Mouse (Mus musculus): Measurements from ENCODE around the gene Hax1. TPM values are rescaled to one million over a fixed set of nuclear protein-coding genes. Genes with fewer than 3 reads are reported as not detected.
A peak's percentile ranks its signal among the peaks of the same experiment; 100 is the strongest.

Hax1 gene
- polyA plus RNA-seq (2012; ENCODE audit: insufficient read depth, insufficient read length, missing spikeins) = 96.5 and 113 TPM in 2 replicates

DNA sequence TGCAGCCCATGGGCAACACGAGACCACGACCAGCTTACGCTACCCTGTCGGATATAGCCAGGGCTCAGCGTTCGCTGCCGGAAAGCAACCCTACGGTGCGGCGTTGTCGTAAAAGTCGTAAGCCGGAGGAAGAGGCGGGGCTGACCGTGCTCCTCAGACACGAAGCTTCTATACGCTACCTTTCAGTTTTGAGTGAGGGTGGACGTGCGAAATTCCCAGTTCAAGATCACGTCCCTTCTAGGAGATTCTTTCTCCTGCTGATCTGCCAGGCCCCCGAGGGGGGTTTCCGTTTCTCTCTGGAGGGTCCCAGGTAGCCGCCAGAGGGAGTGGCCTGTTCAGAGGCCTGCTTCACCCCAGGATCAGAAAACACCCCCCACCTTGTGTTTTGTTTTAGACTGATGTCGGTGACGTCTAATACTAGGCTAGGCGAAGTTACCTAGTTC lies at the start of gene Hax1:
Hax1 (minus strand) TSS at position 169 of the 443 bp plus-strand sequence.
- Histone ChIP-seq H3K4me3 (ENCODE audit: insufficient read depth, low read length) (peak within 1 kb of the TSS; percentile 77), H3K27ac (ENCODE audit: insufficient read depth, low read depth, low read length) (peak within 1 kb of the TSS; percentile 78), H3K4me1 (ENCODE audit: control insufficient read depth, insufficient read depth, low read length) (peaks cover 22% of the 10 kb centered on the region)
- TF ChIP-seq POLR2A (IDR thresholded peaks at IDR 0.05; ENCODE audit: borderline replicate concordance, low read depth, low read length) (no peak), CTCF (IDR thresholded peaks at IDR 0.05; ENCODE audit: low read depth, low read length) (no peak)

DNA sequence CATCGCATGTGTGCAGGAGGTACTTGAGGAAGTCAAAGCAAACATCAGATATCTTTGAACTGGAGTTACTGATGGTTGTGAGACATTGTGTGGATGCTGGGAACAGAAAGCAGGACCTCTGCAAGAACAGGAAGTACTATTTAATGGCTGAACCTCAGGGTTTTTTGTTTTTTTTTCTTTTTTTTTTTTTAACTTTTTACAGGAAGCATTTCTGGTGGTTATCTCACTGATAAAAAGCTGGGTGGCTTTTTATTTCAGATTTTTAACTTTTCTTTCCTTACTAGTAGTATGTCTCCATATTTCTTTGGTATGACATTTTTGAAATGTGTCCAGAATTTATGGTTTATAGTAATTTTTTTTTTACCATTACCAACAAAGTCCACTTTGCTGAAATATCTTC lies 37.7 kb upstream of the Hax1 start:
- no peaks in the 10 kb centered on the region for H3K4me1 ChIP-seq (ENCODE audit: control insufficient read depth, insufficient read depth, low read length)
- no peak for TF ChIP-seq CTCF (IDR thresholded peaks at IDR 0.05; ENCODE audit: low read depth, low read length)
- no peak for TF ChIP-seq POLR2A (IDR thresholded peaks at IDR 0.05; ENCODE audit: borderline replicate concordance, low read depth, low read length)
- no peak overlapping the region for H3K27ac ChIP-seq (ENCODE audit: insufficient read depth, low read depth, low read length)
- H3K4me3 ChIP-seq (ENCODE audit: insufficient read depth, low read length) = no peak overlapping the region

- H3K4me1 ChIP-seq (ENCODE audit: control insufficient read depth, insufficient read depth, low read length) = no peaks in the 10 kb centered on the region
- TF ChIP-seq CTCF (IDR thresholded peaks at IDR 0.05; ENCODE audit: low read depth, low read length) (no peak), POLR2A (IDR thresholded peaks at IDR 0.05; ENCODE audit: borderline replicate concordance, low read depth, low read length) (no peak)
- H3K27ac ChIP-seq (ENCODE audit: insufficient read depth, low read depth, low read length) = no peak overlapping the region
- no peak overlapping the region for H3K4me3 ChIP-seq (ENCODE audit: insufficient read depth, low read length)
These were observed 36.1 kb upstream of the Hax1 start for GRCm38 (mm10) chr3:90034653-90035052.

GRCm38 (mm10) chr3:90016626-90017025 lies 18.0 kb upstream of the Hax1 start:
- TF ChIP-seq POLR2A (IDR thresholded peaks at IDR 0.05; ENCODE audit: borderline replicate concordance, low read depth, low read length) (no peak), CTCF (IDR thresholded peaks at IDR 0.05; ENCODE audit: low read depth, low read length) (no peak)
- H3K27ac ChIP-seq (ENCODE audit: insufficient read depth, low read depth, low read length) = no peak overlapping the region
- H3K4me3 ChIP-seq (ENCODE audit: insufficient read depth, low read length) = no peak overlapping the region
- peaks cover 6% of the 10 kb centered on the region; the same call in 1 of the 2 replicates for H3K4me1 ChIP-seq (ENCODE audit: control insufficient read depth, insufficient read depth, low read length)

GRCm38 (mm10) chr3:90010291-90010690 lies 11.7 kb upstream of the Hax1 start:
- Histone ChIP-seq H3K27ac (ENCODE audit: insufficient read depth, low read depth, low read length) (no peak overlapping the region), H3K4me1 (ENCODE audit: control insufficient read depth, insufficient read depth, low read length) (peaks cover 8% of the 10 kb centered on the region), H3K4me3 (ENCODE audit: insufficient read depth, low read length) (no peak overlapping the region)
- TF ChIP-seq CTCF (IDR thresholded peaks at IDR 0.05; ENCODE audit: low read depth, low read length) = no peak
- TF ChIP-seq POLR2A (IDR thresholded peaks at IDR 0.05; ENCODE audit: borderline replicate concordance, low read depth, low read length) = no peak

DNA sequence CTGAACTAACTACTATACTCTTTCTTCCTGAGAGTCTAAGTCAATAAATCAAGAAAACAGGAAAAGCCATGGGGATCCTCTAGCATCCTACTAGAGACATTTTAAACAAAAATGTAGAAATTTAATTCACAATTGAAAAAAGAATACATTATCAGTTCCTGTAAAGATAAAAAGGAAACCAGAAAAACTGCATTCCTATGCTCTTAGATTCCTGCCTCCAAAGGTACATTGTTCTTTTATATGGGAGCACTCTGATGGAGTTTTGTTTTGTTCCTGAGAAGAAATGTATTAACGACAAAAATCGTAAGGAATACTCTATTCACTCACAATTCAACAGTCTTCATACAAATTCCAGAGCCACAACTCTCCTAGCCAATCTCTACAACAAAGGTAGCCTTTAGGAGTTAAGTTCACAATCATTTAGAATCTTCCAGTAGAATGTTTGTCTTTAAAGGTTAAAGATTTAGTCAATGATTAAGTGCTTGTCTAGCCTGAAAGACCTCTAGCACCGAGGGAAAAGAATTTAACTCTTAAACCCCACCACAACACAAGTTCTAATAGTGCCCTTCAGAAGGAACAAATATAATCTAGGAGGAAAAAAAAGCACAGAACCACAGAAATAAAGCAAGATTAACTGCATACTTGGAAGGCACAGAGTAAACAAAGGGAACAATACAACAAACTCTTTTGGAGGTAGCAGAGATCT lies 5.7 kb upstream of the Hax1 start:
- no peak for TF ChIP-seq POLR2A (IDR thresholded peaks at IDR 0.05; ENCODE audit: borderline replicate concordance, low read depth, low read length)
- no peak for TF ChIP-seq CTCF (IDR thresholded peaks at IDR 0.05; ENCODE audit: low read depth, low read length)
- Histone ChIP-seq H3K4me1 (ENCODE audit: control insufficient read depth, insufficient read depth, low read length) (peaks cover 26% of the 10 kb centered on the region), H3K27ac (ENCODE audit: insufficient read depth, low read depth, low read length) (no peak overlapping the region), H3K4me3 (ENCODE audit: insufficient read depth, low read length) (no peak overlapping the region)

DNA sequence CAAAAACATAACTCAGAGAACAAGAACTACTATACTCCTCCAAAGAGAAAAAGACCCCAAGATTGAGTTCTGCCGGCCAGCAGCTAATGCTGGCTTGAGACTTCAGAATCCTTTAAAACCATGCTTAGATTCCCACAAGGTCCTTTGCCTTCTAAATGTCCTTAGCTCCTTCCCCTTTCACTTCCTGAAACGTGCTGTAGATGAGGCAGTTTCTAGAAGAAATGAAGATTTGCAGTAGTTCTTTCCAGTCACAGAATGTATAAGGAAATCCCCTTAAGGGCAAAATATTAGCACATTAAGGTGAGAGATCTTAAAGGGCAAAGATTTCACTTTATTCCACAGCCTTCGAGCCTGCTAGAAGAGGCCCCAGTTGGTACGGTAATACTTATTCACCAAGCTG lies 1.2 kb upstream of the Hax1 start:
- Histone ChIP-seq H3K27ac (ENCODE audit: insufficient read depth, low read depth, low read length) (peak overlapping the region; percentile 78), H3K4me1 (ENCODE audit: control insufficient read depth, insufficient read depth, low read length) (peaks cover 22% of the 10 kb centered on the region), H3K4me3 (ENCODE audit: insufficient read depth, low read length) (no peak overlapping the region)
- TF ChIP-seq CTCF (IDR thresholded peaks at IDR 0.05; ENCODE audit: low read depth, low read length) (no peak), POLR2A (IDR thresholded peaks at IDR 0.05; ENCODE audit: borderline replicate concordance, low read depth, low read length) (no peak)

- H3K4me3 ChIP-seq (ENCODE audit: insufficient read depth, low read length) = peak overlapping the region; percentile 77
- peaks cover 22% of the 10 kb centered on the region for H3K4me1 ChIP-seq (ENCODE audit: control insufficient read depth, insufficient read depth, low read length)
- peak overlapping the region; percentile 78 for H3K27ac ChIP-seq (ENCODE audit: insufficient read depth, low read depth, low read length)
- TF ChIP-seq POLR2A (IDR thresholded peaks at IDR 0.05; ENCODE audit: borderline replicate concordance, low read depth, low read length) (no peak), CTCF (IDR thresholded peaks at IDR 0.05; ENCODE audit: low read depth, low read length) (no peak)
These were observed 510 bp upstream of the Hax1 start for GRCm38 (mm10) chr3:89999090-89999489.

- H3K27ac ChIP-seq (ENCODE audit: insufficient read depth, low read depth, low read length) = peak overlapping the region; percentile 56
- TF ChIP-seq CTCF (IDR thresholded peaks at IDR 0.05; ENCODE audit: low read depth, low read length) (no peak), POLR2A (IDR thresholded peaks at IDR 0.05; ENCODE audit: borderline replicate concordance, low read depth, low read length) (no peak)
- peaks cover 22% of the 10 kb centered on the region for H3K4me1 ChIP-seq (ENCODE audit: control insufficient read depth, insufficient read depth, low read length)
- H3K4me3 ChIP-seq (ENCODE audit: insufficient read depth, low read length) = peak overlapping the region; percentile 77
These were observed 637 bp downstream of the Hax1 start for GRCm38 (mm10) chr3:89997791-89998495.
